Mouse (Mus musculus) G1E (cell line): Measurements from ENCODE around the gene Mphosph9.

Experiments
- CTCF ChIP-seq: IDR thresholded peaks from 2 replicates; pipeline ENCODE4 v1.5.1; 2012; ENCODE audit warnings: low read depth, low read length, inconsistent platforms, mixed read lengths
- GATA1 ChIP-seq: IDR thresholded peaks from 2 replicates; pipeline ENCODE4 v1.6.1; 2012; ENCODE audit warnings: borderline replicate concordance, low read length, inconsistent platforms, mixed read lengths
- POLR2AphosphoS5 ChIP-seq: IDR thresholded peaks from 2 replicates; pipeline ENCODE4 v1.6.1; 2012; ENCODE audit warnings: low read depth, low read length, inconsistent platforms; ENCODE audit not compliant: insufficient replicate concordance
- TAL1 ChIP-seq: conservative IDR thresholded peaks from 2 replicates; pipeline ENCODE4 v1.6.1; 2012; ENCODE audit warnings: low read depth, low read length, inconsistent platforms, mixed read lengths

- no peak for TF ChIP-seq CTCF
- no peak for TF ChIP-seq GATA1
- TF ChIP-seq POLR2AphosphoS5: no peak
- no peak for TF ChIP-seq TAL1
Observed at GRCm38 (mm10) chr5:124244449-124244848, 83.3 kb downstream of the Mphosph9 start.
